Mouse (Mus musculus) heart, postnatal 0 days (tissue): ENCODE results near the gene Ckb.

Experiments
- CTCF ChIP-seq: IDR thresholded peaks from 2 replicates; pipeline ENCODE4 v1.5.1; 2016; ENCODE audit warnings: antibody characterized with exemption, control low read depth, low read depth
- EP300 ChIP-seq: IDR thresholded peaks from 2 replicates; pipeline ENCODE4 v1.6.1; 2016; ENCODE audit warnings: antibody characterized with exemption, low read depth

- TF ChIP-seq CTCF (no peak), EP300 (no peak)
These were observed 46.5 kb upstream of the Ckb start for GRCm38 (mm10) chr12:111718656-111719055.
